Mouse (Mus musculus) layer of hippocampus, postnatal 25 days (tissue): ENCODE data around the gene Gm10591. TPM values are rescaled to one million over a fixed set of nuclear protein-coding genes. Genes with fewer than 3 reads are reported as not detected.
"Not testable (repeated sequence)": the region's sequence is repeated elsewhere in the genome, so short reads cannot be mapped to it uniquely, and the experiment has no call there.

Source experiments
- DNase-seq, 2 experiments: peaks; one replicate each; pipeline ENCODE4 v3.0.0; 2022; ENCODE audit warnings: mixed read lengths in 2 of 2, low spot score in 1 of 2; ENCODE audit errors: extremely low spot score in 1 of 2
- total RNA-seq, 2 experiments: library from RNA; stranded (reverse); gene quantifications; 2 replicates each; pipeline ENCODE4 v1.2.3; 2021

Gm10591 gene
- total RNA-seq: not detected

- not testable (repeated sequence) for DNase-seq
Observed at GRCm38 (mm10) chr4:42611895-42612294, at the start of gene Gm10591. Gene Gm10591, plus strand, starts transcription at chr4:42612195.

GRCm38 (mm10) chr4:42629419-42629818, 17.4 kb downstream of the Gm10591 start, which contains the start of gene Gm2564:
Gene Gm2564, plus strand, starts transcription at chr4:42629719.
- not testable (repeated sequence) for DNase-seq

DNA sequence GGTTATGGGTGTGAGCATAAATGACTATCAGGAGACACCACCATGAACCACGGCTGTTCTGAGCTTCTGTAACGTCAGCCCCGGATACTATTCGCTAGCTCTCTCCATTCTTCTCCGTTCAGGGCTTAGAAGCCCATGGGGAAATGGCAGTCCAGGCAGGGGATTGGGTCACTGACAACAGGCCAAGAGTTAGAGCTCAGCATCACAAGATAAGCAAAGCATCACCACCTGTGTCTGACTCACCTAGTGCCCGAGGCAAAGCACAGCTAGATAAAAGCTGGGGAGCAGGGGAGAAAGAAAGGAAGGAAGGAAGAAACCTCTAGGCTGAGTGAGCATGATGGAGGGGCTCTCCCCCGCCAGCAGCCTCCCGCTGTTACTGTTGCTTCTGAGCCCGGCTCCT, 43.0 kb downstream of the Gm10591 start, which contains the start of gene Ccl27b:
Ccl27b (plus strand) TSS at position 301 of the 400 bp plus-strand sequence.
- DNase-seq: not testable (repeated sequence)

DNA sequence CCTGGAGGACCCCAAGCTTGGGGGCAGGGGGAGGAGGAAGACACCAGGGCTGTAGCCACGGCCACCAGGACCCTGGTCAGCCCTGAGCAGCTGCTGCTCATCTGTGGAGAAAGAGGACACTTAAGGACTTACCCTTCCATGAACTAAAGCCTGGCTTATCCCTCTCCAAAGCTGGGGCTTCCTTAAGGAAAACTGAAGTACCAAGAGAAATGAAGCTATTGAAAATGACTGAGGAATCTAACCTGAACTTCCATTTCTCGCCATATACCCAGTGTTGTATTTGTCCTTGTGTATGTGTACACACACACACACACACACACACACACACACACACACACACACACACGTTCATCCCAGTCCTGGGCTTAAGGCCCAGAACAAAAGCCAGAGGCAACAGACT, 49.8 kb downstream of the Gm10591 start, which contains the start of gene Il11ra2:
Il11ra2 (minus strand) TSS at position 101 of the 400 bp plus-strand sequence.
- not testable (repeated sequence) for DNase-seq

Other genes starting within 250 kb of the Gm10591 start
- not detected for gene Gm21586, start 172.8 kb upstream of the Gm10591 start, total RNA-seq
- gene Gm2163, start 145.4 kb upstream of the Gm10591 start, total RNA-seq: 1 to 10 TPM; 2.1 to 2.8 TPM
- under 1 TPM in 1 of 2 experiments, not detected in 1; 0.52 TPM for gene Fam205a2, start 84.0 kb upstream of the Gm10591 start, total RNA-seq
- 10 to 100 TPM; 12.3 to 13.7 TPM for gene Gm2564, start 17.5 kb downstream of the Gm10591 start, total RNA-seq
- gene Ccl27b, start 43.1 kb downstream of the Gm10591 start, total RNA-seq: 1 to 10 TPM in 1 of 2 experiments, not detected in 1; 6.1 TPM
- under 1 TPM in 1 of 2 experiments, not detected in 1; 0.47 TPM for gene Il11ra2, start 49.7 kb downstream of the Gm10591 start, total RNA-seq
- gene 4930578G10Rik, start 123.3 kb downstream of the Gm10591 start, total RNA-seq: 1 to 10 TPM in 1 of 2 experiments, under 1 TPM in 1; 0.49 to 2.7 TPM
- gene Ccl19, start 144.4 kb downstream of the Gm10591 start, total RNA-seq: under 1 TPM in 1 of 2 experiments, not detected in 1; 0.86 TPM
- gene Ccl21a, start 161.8 kb downstream of the Gm10591 start, total RNA-seq: not detected
- gene Fam205a1, start 241.7 kb downstream of the Gm10591 start, total RNA-seq: under 1 TPM; 0.12 to 0.20 TPM
- gene Gm12394, start 244.6 kb downstream of the Gm10591 start, total RNA-seq: under 1 TPM; 0.64 to 0.80 TPM